Mouse (Mus musculus): ENCODE results near the gene Il1r1. TPM values are rescaled to one million over a fixed set of nuclear protein-coding genes. Genes with fewer than 3 reads are reported as not detected.
"Not testable (repeated sequence)": the region's sequence is repeated elsewhere in the genome, so short reads cannot be mapped to it uniquely, and the experiment has no call there.

Gene Il1r1
- polyA plus RNA-seq, 1 experiment from 2014 or later, result 0.51 TPM

DNA sequence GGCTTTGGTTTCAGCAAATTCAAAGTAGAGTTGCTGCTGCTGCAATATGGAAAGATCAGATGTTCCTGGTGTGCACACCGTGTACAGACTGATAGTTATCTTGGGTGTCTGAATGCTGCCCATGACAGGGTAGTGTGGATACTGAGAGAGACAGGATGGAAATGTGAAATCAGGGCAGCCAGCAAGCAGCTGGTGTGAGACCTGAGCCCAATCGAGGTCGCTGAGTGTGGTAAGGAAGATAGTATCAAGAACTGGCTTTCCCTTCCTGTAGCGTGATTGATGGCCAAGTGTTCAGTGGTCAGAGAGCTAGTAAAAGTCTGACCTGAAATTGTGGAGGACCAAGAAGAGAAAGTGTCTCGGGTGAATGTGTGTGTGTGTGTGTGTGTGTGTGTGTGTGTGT is 59.1 kb downstream of the Il1r1 start:
- Histone ChIP-seq H3K27ac (ENCODE audit: low read depth, low read length) (no peak overlapping the region), H3K4me1 (ENCODE audit: control insufficient read depth, insufficient read depth, low read length) (no peaks in the 10 kb centered on the region), H3K27me3 (ENCODE audit: control insufficient read depth, insufficient read depth, low read length) (no peaks in the 10 kb centered on the region), H3K9me3 (ENCODE audit: control insufficient read depth, low read length) (no peaks in the 10 kb centered on the region), H3K4me3 (ENCODE audit: low read depth, low read length) (no peak overlapping the region), H3K4me2 (ENCODE audit: low read depth, low read length) (no peak overlapping the region), H3K9ac (replicated peaks; ENCODE audit: low read depth, low read length) (no peak overlapping the region), H3K36me3 (ENCODE audit: control insufficient read depth, insufficient read depth, low read length) (no peaks in the 10 kb centered on the region)
- ATAC-seq (ENCODE audit: low read depth), result no peak
- WGBS, result 87% methylated on average over 5 of the region's 5 CpGs

DNA sequence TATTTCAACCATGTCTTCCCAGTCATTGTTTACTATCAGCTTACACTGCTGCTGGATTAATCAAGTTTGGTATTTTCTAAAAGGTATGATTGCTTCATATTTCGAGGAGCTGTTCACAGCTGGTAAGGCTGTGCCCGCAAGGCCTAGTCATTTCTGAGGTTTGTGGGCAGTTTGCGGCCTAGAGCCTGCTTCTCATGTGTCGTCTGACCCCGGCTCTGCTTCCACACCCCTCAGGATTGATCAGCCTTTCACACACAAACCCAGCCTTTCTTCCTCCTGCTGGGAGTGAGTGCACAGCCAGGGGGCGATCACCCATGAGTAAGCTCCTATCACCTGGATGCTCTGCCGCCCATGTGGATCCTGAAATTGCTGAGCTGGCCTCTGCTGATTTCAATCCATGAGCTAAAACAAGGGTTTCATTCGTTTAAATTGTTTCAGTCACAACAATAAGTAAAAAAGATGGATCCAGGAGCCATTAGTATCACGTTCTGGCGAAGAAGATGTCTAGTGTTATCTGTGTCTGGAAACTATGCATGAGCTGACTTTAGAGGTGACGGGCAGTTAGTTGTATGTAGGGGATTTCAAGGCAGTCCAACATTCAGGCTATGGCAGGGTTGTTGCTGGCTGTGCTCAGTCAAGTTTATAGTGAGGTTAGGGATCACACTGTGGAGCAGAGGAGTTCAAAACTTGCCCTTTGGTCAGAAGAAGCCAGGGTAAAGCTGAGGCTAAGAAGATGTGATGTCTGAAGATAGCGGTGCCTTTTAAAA is 65.8 kb downstream of the Il1r1 start:
- H3K36me3 ChIP-seq (ENCODE audit: control insufficient read depth, insufficient read depth, low read length), result no peaks in the 10 kb centered on the region
- no peaks in the 10 kb centered on the region for H3K27me3 ChIP-seq (ENCODE audit: control insufficient read depth, insufficient read depth, low read length)
- H3K4me2 ChIP-seq (ENCODE audit: low read depth, low read length), result no peak overlapping the region
- H3K4me3 ChIP-seq (ENCODE audit: low read depth, low read length), result no peak overlapping the region
- no peak overlapping the region for H3K9ac ChIP-seq (replicated peaks; ENCODE audit: low read depth, low read length)
- no peaks in the 10 kb centered on the region for H3K4me1 ChIP-seq (ENCODE audit: control insufficient read depth, insufficient read depth, low read length)
- 79% methylated on average over 12 of the region's 12 CpGs for WGBS
- H3K9me3 ChIP-seq (ENCODE audit: control insufficient read depth, low read length), result no peaks in the 10 kb centered on the region
- no peak for ATAC-seq (ENCODE audit: low read depth)
- H3K27ac ChIP-seq (ENCODE audit: low read depth, low read length), result no peak overlapping the region

DNA sequence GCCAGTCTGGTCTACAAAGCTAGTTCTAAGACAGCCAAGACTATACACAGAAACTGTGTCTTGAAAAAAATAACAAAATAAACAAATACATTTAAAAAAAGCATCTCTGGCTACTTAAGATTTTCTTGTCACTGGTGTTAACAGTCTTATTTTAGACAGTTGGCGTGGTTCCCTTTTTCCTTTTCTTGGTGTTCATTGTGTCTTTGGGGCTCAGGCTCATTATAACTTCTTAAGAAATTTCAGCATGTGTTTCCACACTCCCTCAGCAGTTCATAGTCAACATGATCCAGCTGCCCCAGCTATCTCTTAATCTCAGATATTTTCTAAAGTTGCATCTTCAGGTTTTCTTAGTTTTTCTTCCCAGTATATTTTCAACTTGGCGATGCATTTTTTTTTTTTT is 67.4 kb downstream of the Il1r1 start:
- Histone ChIP-seq H3K4me2 (ENCODE audit: low read depth, low read length) (no peak overlapping the region), H3K27me3 (ENCODE audit: control insufficient read depth, insufficient read depth, low read length) (no peaks in the 10 kb centered on the region), H3K36me3 (ENCODE audit: control insufficient read depth, insufficient read depth, low read length) (no peaks in the 10 kb centered on the region), H3K9me3 (ENCODE audit: control insufficient read depth, low read length) (no peaks in the 10 kb centered on the region), H3K27ac (ENCODE audit: low read depth, low read length) (no peak overlapping the region), H3K4me1 (ENCODE audit: control insufficient read depth, insufficient read depth, low read length) (no peaks in the 10 kb centered on the region), H3K4me3 (ENCODE audit: low read depth, low read length) (no peak overlapping the region), H3K9ac (replicated peaks; ENCODE audit: low read depth, low read length) (no peak overlapping the region)
- no peak for ATAC-seq (ENCODE audit: low read depth)
- WGBS, result 96% methylated on average over 2 of the region's 2 CpGs

DNA sequence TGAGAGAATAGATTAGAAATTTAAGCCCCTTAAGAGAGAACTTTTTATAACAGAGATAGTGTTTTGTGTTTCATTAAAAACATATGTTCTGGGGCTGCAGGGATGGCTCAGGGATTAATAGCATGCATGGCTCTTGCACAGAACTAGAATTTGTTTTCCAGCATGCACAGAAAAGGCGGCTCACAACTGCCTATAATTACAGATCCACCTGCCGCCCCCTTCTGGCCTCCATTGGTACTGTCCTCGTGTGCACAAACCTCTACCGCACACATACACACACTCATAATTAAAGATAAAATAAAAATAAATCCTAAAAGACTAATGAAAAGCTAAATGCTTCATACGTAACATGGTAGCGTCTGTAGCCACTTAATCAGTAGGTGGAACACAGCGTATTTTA is 69.0 kb downstream of the Il1r1 start:
- 94% methylated on average over 7 of the region's 7 CpGs for WGBS
- no peak overlapping the region for H3K9ac ChIP-seq (replicated peaks; ENCODE audit: low read depth, low read length)
- H3K27ac ChIP-seq (ENCODE audit: low read depth, low read length), result no peak overlapping the region
- no peaks in the 10 kb centered on the region for H3K27me3 ChIP-seq (ENCODE audit: control insufficient read depth, insufficient read depth, low read length)
- H3K4me3 ChIP-seq (ENCODE audit: low read depth, low read length), result no peak overlapping the region
- H3K36me3 ChIP-seq (ENCODE audit: control insufficient read depth, insufficient read depth, low read length), result no peaks in the 10 kb centered on the region
- no peaks in the 10 kb centered on the region for H3K4me1 ChIP-seq (ENCODE audit: control insufficient read depth, insufficient read depth, low read length)
- no peak for ATAC-seq (ENCODE audit: low read depth)
- H3K9me3 ChIP-seq (ENCODE audit: control insufficient read depth, low read length), result no peaks in the 10 kb centered on the region
- no peak overlapping the region for H3K4me2 ChIP-seq (ENCODE audit: low read depth, low read length)

DNA sequence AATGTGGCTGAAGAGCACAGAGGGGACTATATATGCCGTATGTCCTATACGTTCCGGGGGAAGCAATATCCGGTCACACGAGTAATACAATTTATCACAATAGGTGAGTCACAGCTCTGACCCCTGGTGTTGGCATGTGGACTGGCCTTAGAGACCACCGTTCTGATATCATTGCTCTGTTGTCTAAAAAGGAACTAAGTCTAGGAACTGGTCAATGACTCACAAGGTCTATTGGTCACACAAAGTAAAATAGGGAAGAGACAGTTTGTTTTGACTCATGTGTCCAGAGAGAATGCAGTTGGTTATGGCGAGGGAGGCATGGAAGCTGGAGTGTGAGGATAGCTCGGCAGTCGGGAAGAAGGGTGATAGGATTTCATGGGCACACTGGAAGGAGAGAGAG is 69.9 kb downstream of the Il1r1 start:
- H3K27me3 ChIP-seq (ENCODE audit: control insufficient read depth, insufficient read depth, low read length), result no peaks in the 10 kb centered on the region
- no peaks in the 10 kb centered on the region for H3K4me1 ChIP-seq (ENCODE audit: control insufficient read depth, insufficient read depth, low read length)
- no peak overlapping the region for H3K9ac ChIP-seq (replicated peaks; ENCODE audit: low read depth, low read length)
- H3K4me2 ChIP-seq (ENCODE audit: low read depth, low read length), result no peak overlapping the region
- H3K36me3 ChIP-seq (ENCODE audit: control insufficient read depth, insufficient read depth, low read length), result no peaks in the 10 kb centered on the region
- H3K4me3 ChIP-seq (ENCODE audit: low read depth, low read length), result no peak overlapping the region
- 90% methylated on average over 9 of the region's 9 CpGs for WGBS
- no peaks in the 10 kb centered on the region for H3K9me3 ChIP-seq (ENCODE audit: control insufficient read depth, low read length)
- H3K27ac ChIP-seq (ENCODE audit: low read depth, low read length), result no peak overlapping the region
- ATAC-seq (ENCODE audit: low read depth), result no peak

DNA sequence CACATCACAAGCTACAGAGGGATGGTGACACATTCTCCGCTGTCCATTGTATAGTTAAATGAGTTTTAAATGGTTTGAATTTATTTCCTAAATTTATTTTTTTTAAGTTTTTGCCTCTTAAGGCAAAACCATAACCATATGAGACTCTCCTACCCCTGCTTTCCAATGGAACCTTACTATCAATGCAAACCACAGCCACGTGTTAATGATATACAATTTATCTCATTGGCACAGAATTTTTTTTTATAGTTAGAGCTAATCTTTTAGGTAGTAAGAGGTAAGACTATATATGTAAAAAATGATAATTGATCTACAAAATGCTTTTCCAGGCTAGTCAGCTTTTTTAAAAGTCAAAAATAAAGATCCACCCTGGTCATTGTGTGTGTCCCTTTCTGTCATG is 73.2 kb downstream of the Il1r1 start:
- no peaks in the 10 kb centered on the region for H3K4me1 ChIP-seq (ENCODE audit: control insufficient read depth, insufficient read depth, low read length)
- H3K9ac ChIP-seq (replicated peaks; ENCODE audit: low read depth, low read length), result no peak overlapping the region
- H3K9me3 ChIP-seq (ENCODE audit: control insufficient read depth, low read length), result no peaks in the 10 kb centered on the region
- H3K4me2 ChIP-seq (ENCODE audit: low read depth, low read length), result no peak overlapping the region
- no peaks in the 10 kb centered on the region for H3K27me3 ChIP-seq (ENCODE audit: control insufficient read depth, insufficient read depth, low read length)
- no peak for ATAC-seq (ENCODE audit: low read depth)
- no peaks in the 10 kb centered on the region for H3K36me3 ChIP-seq (ENCODE audit: control insufficient read depth, insufficient read depth, low read length)
- no peak overlapping the region for H3K27ac ChIP-seq (ENCODE audit: low read depth, low read length)
- H3K4me3 ChIP-seq (ENCODE audit: low read depth, low read length), result no peak overlapping the region
- 96% methylated on average over 2 of the region's 2 CpGs for WGBS

DNA sequence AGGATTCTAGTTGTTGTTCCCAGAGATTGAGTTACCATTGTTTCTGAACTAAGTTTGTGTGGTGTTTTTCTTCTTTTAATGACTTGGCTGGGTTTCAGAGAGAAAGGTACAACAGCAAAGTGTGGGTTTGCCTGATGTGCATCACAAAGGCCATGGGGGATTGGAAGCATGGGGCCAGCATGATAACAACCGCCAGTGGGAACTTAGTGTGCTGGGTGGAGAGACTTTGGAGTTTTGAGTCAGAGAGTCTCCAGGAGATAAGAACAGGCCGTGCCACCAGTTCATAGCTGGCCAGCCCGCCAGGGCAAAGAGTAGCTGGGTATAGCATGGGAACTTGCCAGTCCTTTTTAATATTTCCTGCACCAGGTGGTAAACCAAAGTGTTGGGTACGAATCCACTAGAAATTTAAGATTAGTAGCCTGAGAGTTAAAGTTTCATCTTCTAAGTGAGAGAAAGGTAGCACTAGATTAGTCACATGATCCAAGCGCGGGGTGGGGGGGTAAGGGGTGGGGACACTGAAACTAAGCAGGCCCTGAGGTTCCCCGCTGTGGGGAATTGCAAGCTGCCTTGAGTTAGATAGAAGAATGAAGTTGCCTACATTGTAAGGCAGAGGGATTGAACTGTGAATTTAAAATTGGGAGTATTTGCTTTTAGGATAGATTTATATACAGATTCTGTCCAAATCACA is 78.4 kb downstream of the Il1r1 start:
- Histone ChIP-seq H3K27me3 (ENCODE audit: control insufficient read depth, insufficient read depth, low read length) (no peaks in the 10 kb centered on the region), H3K4me1 (ENCODE audit: control insufficient read depth, insufficient read depth, low read length) (no peaks in the 10 kb centered on the region), H3K9me3 (ENCODE audit: control insufficient read depth, low read length) (no peaks in the 10 kb centered on the region), H3K27ac (ENCODE audit: low read depth, low read length) (no peak overlapping the region), H3K4me2 (ENCODE audit: low read depth, low read length) (no peak overlapping the region), H3K9ac (replicated peaks; ENCODE audit: low read depth, low read length) (no peak overlapping the region), H3K4me3 (ENCODE audit: low read depth, low read length) (no peak overlapping the region), H3K36me3 (ENCODE audit: control insufficient read depth, insufficient read depth, low read length) (no peaks in the 10 kb centered on the region)
- ATAC-seq (ENCODE audit: low read depth), result no peak
- 65% methylated on average over 7 of the region's 7 CpGs for WGBS

DNA sequence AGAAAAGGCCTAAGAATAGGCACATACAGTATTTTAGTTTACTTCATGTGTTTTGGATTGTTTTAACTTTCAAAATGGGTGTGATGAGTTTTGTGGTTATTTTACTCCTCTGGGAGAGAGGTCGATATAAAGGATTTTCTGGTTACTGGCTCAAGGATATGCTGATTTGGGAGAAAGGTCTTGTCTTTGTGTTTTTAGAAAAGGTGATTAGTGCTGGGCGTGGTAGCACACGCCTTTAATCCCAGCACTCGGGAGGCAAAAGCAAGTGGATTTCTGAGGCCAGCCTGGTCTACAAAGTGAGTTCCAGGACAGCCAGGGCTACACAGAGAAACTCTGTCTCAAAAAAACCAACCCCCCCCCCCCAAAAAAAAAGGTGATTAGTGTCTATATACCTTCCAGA is 79.4 kb downstream of the Il1r1 start:
- H3K9me3 ChIP-seq (ENCODE audit: control insufficient read depth, low read length); H3K4me3 ChIP-seq (ENCODE audit: low read depth, low read length); H3K4me2 ChIP-seq (ENCODE audit: low read depth, low read length); H3K27me3 ChIP-seq (ENCODE audit: control insufficient read depth, insufficient read depth, low read length); ATAC-seq (ENCODE audit: low read depth); H3K9ac ChIP-seq (replicated peaks; ENCODE audit: low read depth, low read length); H3K36me3 ChIP-seq (ENCODE audit: control insufficient read depth, insufficient read depth, low read length); H3K4me1 ChIP-seq (ENCODE audit: control insufficient read depth, insufficient read depth, low read length); H3K27ac ChIP-seq (ENCODE audit: low read depth, low read length): not testable (repeated sequence)
- 65% methylated on average over 4 of the region's 4 CpGs for WGBS

DNA sequence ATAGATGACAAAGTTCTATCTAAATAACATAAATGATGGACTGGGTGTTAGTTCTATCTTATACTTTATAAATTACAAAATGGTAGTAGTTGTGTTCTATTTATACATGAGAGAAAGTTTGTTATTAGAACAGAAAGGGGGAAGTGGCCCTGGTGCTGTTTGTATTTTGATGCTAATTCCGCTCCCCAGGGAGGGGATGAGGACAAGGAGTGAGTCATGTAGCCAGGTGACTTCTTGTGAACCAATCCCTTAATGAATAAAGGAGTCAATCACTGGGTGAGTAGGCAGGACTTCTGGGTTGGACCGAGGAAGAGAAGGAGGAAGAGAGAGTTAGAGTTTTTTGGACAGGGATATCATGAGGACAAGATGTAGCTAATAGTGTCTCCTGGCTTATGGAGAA is 81.2 kb downstream of the Il1r1 start:
- H3K4me1 ChIP-seq (ENCODE audit: control insufficient read depth, insufficient read depth, low read length), result no peaks in the 10 kb centered on the region
- no peak overlapping the region for H3K4me2 ChIP-seq (ENCODE audit: low read depth, low read length)
- no peaks in the 10 kb centered on the region for H3K27me3 ChIP-seq (ENCODE audit: control insufficient read depth, insufficient read depth, low read length)
- 89% methylated on average over 2 of the region's 2 CpGs for WGBS
- no peaks in the 10 kb centered on the region for H3K36me3 ChIP-seq (ENCODE audit: control insufficient read depth, insufficient read depth, low read length)
- ATAC-seq (ENCODE audit: low read depth), result no peak
- H3K9ac ChIP-seq (replicated peaks; ENCODE audit: low read depth, low read length), result no peak overlapping the region
- no peak overlapping the region for H3K27ac ChIP-seq (ENCODE audit: low read depth, low read length)
- H3K9me3 ChIP-seq (ENCODE audit: control insufficient read depth, low read length), result no peaks in the 10 kb centered on the region
- no peak overlapping the region for H3K4me3 ChIP-seq (ENCODE audit: low read depth, low read length)

All from neural tube, embryonic 14.5 days (tissue).